ENCODE assay signal across 10 mouse cellular contexts in genomic region chr6:134079112-134079511, GRCm38 (mm10). TPM values are rescaled to one million over a fixed set of nuclear protein-coding genes. Genes with fewer than 3 reads are reported as not detected.
DNase-seq lines count a peak whose midpoint lies in the region; ATAC-seq and TF ChIP-seq lines count a peak whose summit lies in the region.
"Had no signal": no experiment of that assay in that cellular context is flagged by ENCODE, and none has a peak within 500 bp of the region (broad histone marks: within the 10 kb centered on the region; RNA-seq: fewer than 3 reads in every experiment).

No protein-coding gene starts in this region.

- intact Hi-C loops in left cerebral cortex, postnatal 36 days (cut with DNase I): no loop called here

- H3K4me2 ChIP-seq in midbrain, embryonic 15.5 days: no peak overlapping the region
- H3K4me2 ChIP-seq in lung, postnatal 0 days (replicated peaks; ENCODE audit: low read depth, low read length): no peak overlapping the region
- H3K4me2 ChIP-seq: hindbrain, embryonic 15.5 days had no signal

- TF ChIP-seq EP300 in lung, postnatal 0 days (IDR thresholded peaks at IDR 0.05): no peak

- no peak for ATAC-seq in midbrain, embryonic 15.5 days (replicated peaks)
- ATAC-seq in lung, postnatal 0 days: no peak
- ATAC-seq: Patski had no signal

- no peaks in the 10 kb centered on the region for H3K36me3 ChIP-seq in midbrain, embryonic 15.5 days (replicated peaks)
- peaks cover 33% of the 10 kb centered on the region for H3K36me3 ChIP-seq in midbrain, embryonic 10.5 days
- H3K36me3 ChIP-seq in lung, postnatal 0 days (ENCODE audit: insufficient read depth, low read length): no peaks in the 10 kb centered on the region
- H3K36me3 ChIP-seq: hindbrain, embryonic 15.5 days had no signal

- H3K27ac ChIP-seq in midbrain, embryonic 15.5 days: no peak overlapping the region
- no peak overlapping the region for H3K27ac ChIP-seq in midbrain, embryonic 10.5 days (replicated peaks)
- no peak overlapping the region for H3K27ac ChIP-seq in lung, postnatal 0 days (ENCODE audit: low read length)
- H3K27ac ChIP-seq: hindbrain, embryonic 15.5 days had no signal

- no peaks in the 10 kb centered on the region for H3K9me3 ChIP-seq in midbrain, embryonic 15.5 days
- no peaks in the 10 kb centered on the region for H3K9me3 ChIP-seq in midbrain, embryonic 10.5 days (replicated peaks)
- H3K9me3 ChIP-seq in lung, postnatal 0 days (ENCODE audit: low read length): no peaks in the 10 kb centered on the region
- H3K9me3 ChIP-seq: hindbrain, embryonic 15.5 days had no signal

- TF ChIP-seq CTCF in lung, postnatal 0 days (IDR thresholded peaks at IDR 0.05): no peak

- H3K27me3 ChIP-seq in midbrain, embryonic 15.5 days (replicated peaks): no peaks in the 10 kb centered on the region
- no peaks in the 10 kb centered on the region for H3K27me3 ChIP-seq in midbrain, embryonic 10.5 days (ENCODE audit: low read depth, poor library complexity, severe bottlenecking)
- H3K27me3 ChIP-seq in lung, postnatal 0 days (replicated peaks; ENCODE audit: insufficient read depth, low read length): no peaks in the 10 kb centered on the region
- H3K27me3 ChIP-seq: hindbrain, embryonic 15.5 days; Patski had no signal

- WGBS in midbrain, embryonic 15.5 days: 73% methylated on average over 9 of the region's 9 CpGs
- WGBS in midbrain, embryonic 10.5 days: 87% methylated on average over 9 of the region's 9 CpGs
- 78% methylated on average over 9 of the region's 9 CpGs for WGBS in lung, postnatal 0 days

- no peaks in the 10 kb centered on the region for H3K4me1 ChIP-seq in midbrain, embryonic 15.5 days
- H3K4me1 ChIP-seq in midbrain, embryonic 10.5 days: no peaks in the 10 kb centered on the region
- no peaks in the 10 kb centered on the region for H3K4me1 ChIP-seq in lung, postnatal 0 days (ENCODE audit: insufficient read depth, low read depth, low read length)
- H3K4me1 ChIP-seq: hindbrain, embryonic 15.5 days had no signal

- H3K9ac ChIP-seq in midbrain, embryonic 15.5 days: no peak overlapping the region
- H3K9ac ChIP-seq in lung, postnatal 0 days (replicated peaks; ENCODE audit: low read depth): no peak overlapping the region
- H3K9ac ChIP-seq: hindbrain, embryonic 15.5 days had no signal

- no peak overlapping the region for H3K4me3 ChIP-seq in midbrain, embryonic 15.5 days
- H3K4me3 ChIP-seq in midbrain, embryonic 10.5 days: no peak overlapping the region
- H3K4me3 ChIP-seq in lung, postnatal 0 days (ENCODE audit: low read depth, low read length): no peak overlapping the region
- H3K4me3 ChIP-seq: hindbrain, embryonic 15.5 days had no signal

- DNase-seq in cerebellum, adult 11 months: peak; percentile 20
- peak; percentile 43 to 53 for DNase-seq in cerebellum, adult 18-20 months
- peak; percentile 28 to 34 for DNase-seq in frontal cortex, postnatal 10 days (ENCODE audit: low spot score in 2 of 2)
- peak; percentile 71 to 76 for DNase-seq in left cerebral cortex, postnatal 36 days (ENCODE audit: low spot score in 2 of 2)
- DNase-seq in midbrain, embryonic 10.5 days (ENCODE audit: low spot score): no peak
- DNase-seq in lung, postnatal 0 days (ENCODE audit: low spot score): no peak
- DNase-seq: gastrocnemius, postnatal 25 days had no signal

RNA-seq across cellular contexts. Expression of gene Etv6, which starts 43.6 kb away (rescaled TPM):
- 10 to 100 TPM; 14.1 to 18.1 TPM for total RNA-seq in left cerebral cortex, postnatal 36 days (2021)
- polyA plus RNA-seq in midbrain, embryonic 15.5 days (2015; fragmentation: Nextera tagmentation; extraction: Ambion mirVana): 3.9 and 4.5 TPM in 2 replicates
- 12.6 and 12.8 TPM in 2 replicates for polyA plus RNA-seq in midbrain, embryonic 10.5 days (2016; fragmentation: Nextera tagmentation; extraction: Ambion mirVana)
- polyA plus RNA-seq in lung, postnatal 0 days (2015; fragmentation: Nextera tagmentation; extraction: Ambion mirVana): 5.5 and 6.2 TPM in 2 replicates

Comparison
In these comparisons a context has a peak if more than half of its experiments do, and no peak if none do; other contexts are left out.
1. DNase-seq: peak in cerebellum, adult 11 months (single experiment), cerebellum, adult 18-20 months (2 of 2), frontal cortex, postnatal 10 days (2 of 2) and left cerebral cortex, postnatal 36 days (2 of 2); none in midbrain, embryonic 10.5 days (single experiment) and lung, postnatal 0 days (single experiment).